Mouse (Mus musculus): Measurements from ENCODE around the gene Ldlrad3.

Gene Ldlrad3

DNA sequence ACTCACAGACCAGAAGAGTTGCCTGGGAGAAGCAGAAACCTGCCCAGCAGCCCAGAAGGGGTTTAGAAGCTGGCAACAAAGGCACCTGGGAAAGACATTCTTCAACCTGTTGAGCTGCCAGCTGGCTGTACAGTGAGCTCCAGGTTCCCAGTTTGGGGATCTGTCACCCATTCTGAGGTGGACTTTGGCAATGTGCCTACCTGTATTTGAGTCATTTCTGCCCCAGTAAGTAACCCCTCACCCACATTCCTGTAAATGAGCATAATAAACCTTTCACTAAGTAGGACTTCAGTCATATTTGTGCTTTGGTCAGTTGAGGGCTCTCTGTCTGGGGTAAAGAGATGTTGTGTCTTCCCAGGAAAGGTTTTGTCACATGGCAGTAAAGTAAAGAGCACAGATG is 4.8 kb upstream of the Ldlrad3 start:
- DNase-seq (ENCODE audit: extremely low read depth, low read depth, low spot score) = no peak

DNA sequence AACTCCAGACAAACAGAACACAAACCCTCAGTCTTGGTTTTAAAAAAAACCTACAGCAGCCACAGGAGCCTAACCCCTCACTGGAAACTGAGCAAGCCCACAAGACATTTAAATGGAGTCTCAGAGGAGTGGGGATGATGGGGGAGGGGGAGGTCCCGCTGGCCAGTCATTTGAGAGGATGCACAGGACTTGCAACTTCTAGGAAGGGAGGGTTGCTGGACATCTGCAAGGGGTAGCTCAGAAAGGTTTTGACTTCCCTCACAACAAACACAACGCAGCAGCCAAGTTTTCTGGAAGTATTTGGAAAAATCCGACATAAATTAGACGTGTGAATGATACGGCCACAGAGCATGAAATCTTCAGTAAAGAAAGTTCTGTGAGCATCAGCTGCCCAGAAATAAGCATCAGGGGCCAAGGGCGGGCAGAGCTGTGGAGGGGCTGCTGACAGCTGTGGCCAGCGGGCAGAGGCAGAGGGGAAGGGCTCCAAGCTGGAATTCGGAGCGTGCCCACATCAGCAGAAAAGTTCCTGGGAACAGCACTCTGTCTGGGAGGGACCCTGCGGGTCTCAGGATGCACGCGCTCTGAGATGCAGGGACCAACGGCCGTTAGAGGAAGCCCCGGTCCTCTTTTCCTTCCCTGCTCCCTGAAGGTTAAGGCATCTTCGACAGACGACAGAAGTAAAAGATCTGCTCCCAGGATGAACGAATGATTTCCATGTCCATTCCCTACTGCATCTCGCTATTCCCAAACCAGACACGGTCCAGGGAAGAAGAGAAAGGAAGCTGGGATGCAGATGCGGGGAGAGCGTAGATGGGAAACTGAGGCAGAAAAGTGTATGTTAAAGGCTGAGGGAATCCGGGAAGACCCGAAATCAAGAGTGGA is 875 bp downstream of the Ldlrad3 start:
- DNase-seq (ENCODE audit: extremely low read depth, low read depth, low spot score) = no peak

DNA sequence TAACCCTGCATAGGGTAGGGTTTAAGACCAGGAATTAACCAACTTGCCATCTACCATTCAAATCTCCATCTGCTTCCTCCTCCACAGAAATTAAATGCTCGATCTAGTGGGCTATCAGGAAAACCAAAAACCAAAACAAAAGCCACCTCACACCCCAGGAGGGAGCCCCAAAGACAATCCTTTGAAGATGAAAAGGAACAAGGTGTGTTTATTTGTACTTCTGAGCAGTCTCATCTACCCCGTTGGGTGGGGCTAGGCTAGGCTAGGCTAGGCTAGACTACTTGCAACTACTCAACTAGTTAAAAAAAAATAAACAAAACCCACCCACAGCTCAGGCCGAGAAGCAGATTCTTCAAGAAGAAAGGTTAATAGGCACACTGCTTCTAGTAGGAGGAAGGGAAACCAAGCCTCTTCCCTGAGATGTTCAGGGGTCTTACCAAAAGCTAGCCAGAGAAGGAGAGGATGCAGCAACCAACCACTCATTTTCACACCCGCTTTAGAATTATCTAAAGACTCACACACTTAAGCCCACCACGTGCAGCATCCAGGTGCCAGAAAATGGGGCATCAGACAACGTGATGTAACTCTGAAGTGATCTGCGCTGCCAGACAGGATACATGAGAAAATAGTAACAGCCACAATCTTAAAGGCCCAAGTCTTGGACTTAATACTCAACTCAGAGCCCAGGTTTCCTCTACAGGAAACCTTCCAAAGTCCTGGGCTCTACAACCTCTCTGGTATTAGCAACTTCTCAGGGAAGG is 2.3 kb downstream of the Ldlrad3 start:
- DNase-seq (ENCODE audit: extremely low read depth, low read depth, low spot score) = no peak

DNA sequence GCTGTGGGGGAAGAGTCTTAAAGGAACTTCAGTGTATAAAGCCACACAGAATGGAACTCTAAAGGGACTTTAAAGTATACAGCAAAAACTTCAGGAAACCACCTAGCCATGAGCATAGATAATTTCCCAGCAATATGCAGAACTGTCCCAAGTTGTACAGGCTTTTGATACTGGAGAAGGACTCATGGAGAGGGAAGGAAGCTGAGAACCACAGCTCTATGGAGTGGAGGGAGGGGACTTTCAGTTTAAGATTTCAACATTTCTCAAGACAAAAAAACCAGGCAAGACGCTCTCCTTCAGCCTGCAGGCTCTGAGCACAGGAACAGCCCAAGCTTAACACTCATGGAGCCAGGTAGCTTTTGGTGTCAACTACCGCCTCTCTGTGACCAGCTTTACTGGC is 4.7 kb downstream of the Ldlrad3 start:
- DNase-seq (ENCODE audit: extremely low read depth, low read depth, low spot score) = no peak

DNA sequence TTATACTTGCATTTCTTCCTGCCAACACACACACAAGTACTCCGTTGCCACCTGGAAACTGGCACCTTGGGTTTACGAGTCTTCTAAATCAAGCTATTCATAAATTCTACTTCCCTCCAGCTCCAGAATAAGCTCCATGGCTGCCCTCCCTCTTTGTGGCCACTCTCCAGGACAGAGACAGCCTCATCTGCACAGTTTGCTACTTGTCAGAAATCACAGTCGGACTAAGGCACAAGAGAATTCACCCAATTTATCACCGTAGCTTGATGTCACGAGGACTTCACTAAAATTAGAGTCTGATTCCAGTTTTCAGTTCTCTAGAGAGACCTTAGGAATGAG is 9.8 kb downstream of the Ldlrad3 start:
- DNase-seq (ENCODE audit: extremely low read depth, low read depth, low spot score) = no peak

DNA sequence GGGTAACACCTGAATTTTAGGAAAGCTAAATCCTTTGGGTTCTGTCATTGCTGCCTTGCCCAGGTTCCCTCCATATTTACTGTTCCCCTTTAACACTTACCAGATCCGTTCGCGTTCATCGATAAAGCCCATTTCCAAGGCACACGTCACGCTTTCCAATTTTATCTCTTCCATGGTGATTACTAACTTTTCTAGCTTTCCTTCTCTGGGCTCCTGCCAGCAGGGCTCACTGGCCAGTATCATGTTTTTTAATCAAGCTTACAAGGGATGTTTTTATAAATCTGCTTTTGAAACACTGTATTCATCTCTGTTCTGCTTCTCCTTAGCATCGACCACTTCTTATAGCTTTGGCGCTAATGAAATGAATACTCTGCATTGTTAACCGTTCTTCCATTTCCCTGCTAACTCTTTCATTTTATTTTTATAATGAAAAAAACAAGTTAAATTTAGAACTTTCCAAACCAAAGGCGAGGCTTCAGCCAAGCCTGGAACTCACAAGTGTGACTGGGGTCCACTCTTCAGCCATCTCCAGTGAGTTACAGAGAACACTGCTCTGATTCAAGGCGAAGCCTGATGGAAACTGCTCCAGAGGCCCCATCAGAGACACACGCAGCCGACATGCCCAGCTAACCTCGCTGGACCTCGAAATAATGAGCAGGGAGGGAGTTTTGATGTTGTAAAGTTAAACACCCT is 10.3 kb downstream of the Ldlrad3 start:
- DNase-seq (ENCODE audit: extremely low read depth, low read depth, low spot score) = no peak

DNA sequence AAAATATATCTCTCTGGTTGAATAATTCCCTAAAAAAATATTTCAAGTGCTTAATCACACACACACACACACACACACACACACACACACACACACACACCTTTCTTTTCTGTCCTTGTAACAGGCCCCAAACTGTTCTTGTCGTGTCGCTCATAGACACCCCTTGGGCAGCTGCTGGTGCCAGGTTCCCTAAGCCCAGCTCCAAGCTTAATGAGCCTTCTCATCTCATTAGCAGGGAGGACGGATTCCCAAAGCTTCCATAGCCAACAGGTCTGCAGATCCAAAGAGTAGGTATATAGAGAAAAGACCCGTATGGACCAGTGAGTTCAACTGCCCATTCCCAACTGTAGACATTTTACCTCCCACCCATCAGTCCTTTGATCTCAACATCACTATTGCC is 13.7 kb downstream of the Ldlrad3 start:
- DNase-seq (ENCODE audit: extremely low read depth, low read depth, low spot score) = no peak

DNA sequence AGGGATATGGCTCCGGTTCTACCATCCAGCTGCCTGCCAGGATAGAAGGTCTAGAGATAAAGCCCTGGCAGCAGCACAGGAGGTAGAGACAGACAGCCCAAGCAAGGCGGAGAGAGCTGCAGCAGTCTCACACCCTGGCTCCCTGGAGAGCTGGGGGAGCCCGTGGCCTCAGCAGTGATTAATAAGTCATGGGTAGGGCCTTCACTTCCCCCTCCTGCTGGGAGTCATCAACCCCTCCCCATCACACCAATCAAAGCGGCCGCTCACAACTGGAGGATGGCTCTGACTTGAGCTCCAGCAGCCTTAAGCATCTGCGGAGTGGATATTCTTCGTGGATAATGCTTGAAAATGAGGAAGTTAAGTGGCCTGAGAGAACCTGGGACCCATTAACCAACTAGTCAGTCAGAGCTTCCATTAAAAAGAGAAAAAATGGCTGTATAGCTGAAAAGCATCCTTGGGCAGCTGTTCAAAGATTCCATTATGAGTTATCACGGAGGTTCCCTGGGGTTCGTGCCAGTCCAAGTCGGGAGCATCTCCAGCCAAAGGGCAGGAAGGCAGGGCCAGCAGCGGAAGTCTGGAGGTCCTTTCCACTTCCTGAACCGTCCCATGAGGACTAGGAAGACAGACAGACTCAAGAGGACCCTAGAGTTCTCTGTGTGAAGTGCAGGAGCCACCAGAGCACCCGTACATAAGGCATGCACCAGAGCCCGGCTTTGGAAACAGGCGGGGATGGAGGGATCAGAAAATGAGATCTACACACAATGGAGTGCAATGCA is 19.4 kb downstream of the Ldlrad3 start:
- DNase-seq (ENCODE audit: extremely low read depth, low read depth, low spot score) = no peak

DNA sequence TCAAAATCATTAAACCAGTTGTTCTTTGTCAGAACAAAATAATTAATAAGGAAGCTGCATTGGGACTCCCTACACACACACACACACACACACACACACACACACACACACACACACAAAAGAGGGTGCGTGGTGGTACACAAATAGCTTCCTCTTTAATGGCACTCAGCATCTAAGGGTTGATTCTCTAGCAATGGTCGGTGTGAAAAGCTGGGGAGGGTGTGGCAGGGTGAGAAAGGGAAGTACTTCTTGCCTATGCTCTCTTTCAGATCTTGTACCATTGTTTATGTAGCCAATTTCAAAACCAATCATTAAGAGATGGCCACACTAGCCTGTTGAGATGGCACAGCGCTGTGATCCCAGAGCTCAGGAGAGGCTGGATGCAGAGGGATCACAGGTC is 23.1 kb downstream of the Ldlrad3 start:
- DNase-seq (ENCODE audit: extremely low read depth, low read depth, low spot score) = no peak

DNA sequence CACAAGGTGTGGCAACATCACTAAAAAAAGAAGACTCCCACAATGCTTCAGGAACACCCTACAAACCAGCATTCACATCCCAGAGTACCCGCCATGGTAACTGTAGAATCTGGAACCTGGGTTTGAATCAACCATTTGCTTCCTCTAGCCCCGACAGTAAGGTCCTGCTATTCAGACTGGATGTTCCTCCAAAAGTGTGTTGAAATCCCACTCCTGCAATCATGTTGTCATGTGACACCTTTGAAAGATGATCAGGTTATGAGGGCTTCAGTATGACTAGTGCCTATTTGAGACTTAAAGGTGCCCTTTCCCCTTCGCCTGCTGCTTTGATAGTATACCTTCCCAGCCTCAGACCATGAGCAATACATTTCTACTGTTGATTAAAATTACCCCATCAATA is 28.6 kb downstream of the Ldlrad3 start:
- DNase-seq (ENCODE audit: extremely low read depth, low read depth, low spot score) = no peak

DNA sequence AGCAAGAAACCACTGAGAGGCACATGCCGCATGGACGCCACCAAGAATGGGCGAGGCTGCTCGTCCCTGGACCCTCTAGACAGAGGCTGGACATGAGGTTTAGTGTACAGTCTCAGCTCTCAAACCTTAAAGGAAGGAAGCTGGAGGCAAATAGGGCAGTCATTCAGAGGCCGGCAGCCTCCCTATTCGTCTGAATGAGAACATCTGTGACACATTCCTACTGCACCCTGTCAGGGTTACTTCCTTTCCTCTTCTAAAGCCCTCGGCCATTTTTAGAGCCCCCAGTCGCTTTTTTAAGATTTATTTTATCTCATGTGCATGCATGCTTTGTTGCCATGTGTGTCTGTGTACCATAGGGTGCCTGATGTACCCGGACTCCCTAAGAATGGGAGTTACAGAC is 29.2 kb downstream of the Ldlrad3 start:
- no peak for DNase-seq (ENCODE audit: extremely low read depth, low read depth, low spot score)

DNA sequence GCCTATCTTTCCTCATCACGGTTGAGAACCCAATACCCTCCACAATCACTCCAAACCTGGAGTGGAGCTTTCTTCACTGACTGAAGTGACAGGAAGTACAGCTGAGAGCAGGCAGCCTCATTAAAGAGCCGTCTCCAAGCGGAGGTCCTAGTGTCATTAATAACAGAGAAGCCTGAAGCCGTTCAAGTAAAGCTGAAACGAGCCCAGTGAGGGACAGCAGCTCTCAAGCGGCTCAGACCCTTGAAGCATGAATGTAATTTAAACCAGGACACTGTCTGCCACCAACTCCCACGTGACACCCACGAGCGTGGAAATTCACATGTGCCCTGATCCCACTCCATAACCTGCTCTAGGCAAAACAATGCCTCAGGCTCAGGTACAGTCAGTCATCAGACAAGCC is 29.7 kb downstream of the Ldlrad3 start:
- no peak for DNase-seq (ENCODE audit: extremely low read depth, low read depth, low spot score)

DNA sequence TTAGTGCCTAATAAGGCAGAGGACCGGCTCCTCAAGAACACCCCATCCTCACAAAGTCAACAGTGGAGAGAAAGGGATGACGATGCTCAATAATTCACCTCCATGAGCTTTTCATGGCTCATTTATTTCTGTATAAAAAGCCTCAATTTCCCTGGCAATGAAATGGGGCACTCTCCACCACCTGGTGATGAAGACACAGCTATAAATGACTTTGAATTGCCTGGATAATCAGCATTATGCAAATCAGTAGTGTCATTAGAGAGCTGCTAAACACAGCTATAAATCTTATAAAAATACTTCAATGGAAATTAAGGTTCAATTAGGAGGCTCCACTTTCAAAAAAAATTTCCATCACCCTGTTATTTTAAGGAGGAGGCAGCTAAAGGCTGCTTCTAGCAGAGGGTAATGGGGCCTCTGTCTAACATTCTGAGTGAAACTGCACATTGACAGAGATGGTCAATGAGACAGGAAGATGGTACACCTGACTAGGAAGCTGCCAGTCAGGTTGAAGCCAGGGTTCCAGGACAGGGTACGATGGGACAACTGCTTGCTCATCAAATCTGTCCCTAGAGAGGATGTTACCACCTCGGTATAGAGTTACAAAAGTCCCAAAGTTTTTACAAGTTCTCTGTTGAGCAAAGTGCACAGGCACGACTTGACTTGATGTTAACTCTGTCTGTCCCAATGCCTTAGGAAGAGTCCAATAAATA is 30.7 kb downstream of the Ldlrad3 start:
- no peak for DNase-seq (ENCODE audit: extremely low read depth, low read depth, low spot score)

DNA sequence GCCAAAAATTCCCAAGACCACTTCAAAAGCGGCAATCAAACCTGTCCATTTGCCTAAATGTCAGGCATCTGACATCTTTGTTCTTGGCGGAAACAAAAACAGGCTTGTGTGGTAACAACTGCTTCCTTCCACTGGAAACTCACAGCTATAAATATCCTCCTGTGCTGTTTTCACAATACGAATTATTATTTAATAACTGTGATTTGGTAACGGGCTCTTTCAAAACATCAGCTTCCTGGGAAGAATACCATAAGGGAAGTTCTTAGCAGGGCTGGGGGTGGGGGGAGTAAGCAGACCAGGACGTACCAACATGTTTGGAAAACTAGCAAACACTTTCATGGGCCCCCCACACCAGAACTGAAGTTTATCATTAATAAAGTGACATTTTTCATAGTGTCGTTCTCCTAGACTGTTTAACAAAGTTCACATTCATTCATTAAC is 31.4 kb downstream of the Ldlrad3 start:
- no peak for DNase-seq (ENCODE audit: extremely low read depth, low read depth, low spot score)

DNA sequence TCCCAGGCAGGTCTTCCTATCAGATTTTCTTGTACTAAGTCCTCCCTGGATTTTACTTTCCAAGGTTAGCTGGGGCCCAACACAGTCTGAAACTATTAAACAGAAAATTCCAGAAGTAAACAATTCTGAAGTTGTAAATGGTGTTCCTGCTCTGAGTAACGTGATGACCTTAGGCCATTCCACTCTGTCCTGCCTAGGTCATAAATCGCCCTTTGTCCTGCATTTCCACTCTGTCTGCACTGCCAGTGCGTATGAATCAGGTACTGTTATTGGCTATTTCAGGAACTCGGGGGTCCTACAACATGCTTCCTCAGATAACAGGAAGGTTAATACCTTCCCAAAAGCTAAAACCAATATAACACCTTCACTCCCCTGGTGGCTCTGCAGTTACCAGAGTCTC is 31.9 kb downstream of the Ldlrad3 start:
- DNase-seq (ENCODE audit: extremely low read depth, low read depth, low spot score) = no peak

DNA sequence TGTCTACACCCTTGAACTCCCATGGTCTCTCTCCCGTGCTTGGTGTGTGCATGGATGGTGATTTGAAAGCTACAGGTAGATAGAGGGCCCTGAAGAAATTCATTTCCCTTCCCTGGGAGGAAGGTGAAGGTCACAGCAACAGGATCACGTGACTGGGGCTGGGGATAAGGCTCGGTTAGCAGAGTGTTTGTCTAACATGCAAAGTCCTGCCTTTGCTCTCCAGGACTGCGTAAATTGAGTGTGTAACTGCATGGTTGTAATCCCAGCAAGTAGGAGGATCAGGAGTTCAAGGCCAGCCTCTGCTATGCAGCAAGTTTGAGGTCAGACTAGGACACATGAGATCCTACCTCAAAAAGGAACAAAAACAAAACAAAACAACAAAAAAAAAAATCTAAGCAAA is 32.7 kb downstream of the Ldlrad3 start:
- DNase-seq (ENCODE audit: extremely low read depth, low read depth, low spot score) = no peak

DNA sequence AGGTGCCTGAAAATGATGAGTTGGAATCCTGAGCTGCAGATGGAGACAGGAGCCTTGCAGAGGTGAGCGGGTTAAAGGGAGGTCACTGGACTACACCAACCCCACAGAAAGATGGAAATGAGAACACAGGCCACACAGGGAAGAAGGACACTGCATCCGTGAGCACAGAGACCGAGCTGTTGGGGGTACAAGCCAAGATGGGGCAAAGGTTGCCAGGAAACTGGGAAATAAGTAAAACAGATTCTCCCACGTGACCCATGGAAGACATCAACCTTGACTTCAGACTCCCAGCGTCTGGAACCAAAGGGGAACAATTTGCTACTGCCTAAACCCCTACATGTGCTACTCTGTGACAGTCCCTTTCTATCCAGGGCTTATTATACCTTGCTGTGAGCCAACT is 33.3 kb downstream of the Ldlrad3 start:
- no peak for DNase-seq (ENCODE audit: extremely low read depth, low read depth, low spot score)

DNA sequence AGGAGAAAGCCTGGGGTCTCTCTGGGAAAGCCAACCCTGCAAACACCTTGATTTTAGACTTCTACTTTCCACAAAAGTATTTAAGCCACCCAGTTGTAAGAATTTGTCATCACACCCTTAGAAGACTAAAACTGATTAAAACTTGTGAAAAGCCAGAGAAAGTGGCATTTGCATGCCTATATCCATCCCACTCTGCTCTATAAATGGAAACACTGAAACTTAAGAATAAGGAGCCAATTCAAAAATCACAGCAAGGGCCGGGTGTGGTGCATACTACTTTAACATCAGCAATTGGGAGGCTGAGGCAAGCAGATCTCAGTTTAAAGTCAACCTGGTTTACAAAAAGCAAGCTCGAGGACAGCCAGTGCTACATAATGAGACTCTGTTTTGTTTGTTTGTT is 37.1 kb downstream of the Ldlrad3 start:
- no peak for DNase-seq (ENCODE audit: extremely low read depth, low read depth, low spot score)

DNA sequence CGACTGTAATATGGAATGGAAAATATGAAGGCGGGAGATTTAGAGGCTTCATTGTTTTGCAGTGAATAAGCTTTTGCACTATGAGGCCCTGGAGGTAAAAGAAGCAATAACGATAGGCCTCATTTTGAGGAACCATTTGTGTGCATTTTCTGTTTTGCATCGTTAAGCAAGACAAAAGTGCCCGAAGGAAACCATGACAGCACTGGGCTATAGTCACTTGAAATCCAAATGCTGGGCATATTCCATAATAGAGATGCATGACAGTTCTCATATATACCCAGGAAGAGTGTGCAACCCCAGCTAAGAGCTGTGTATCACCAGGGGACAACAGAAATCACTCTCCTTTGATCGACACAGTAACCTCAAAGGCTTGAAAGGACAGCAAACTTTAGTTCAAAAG is 38.1 kb downstream of the Ldlrad3 start:
- DNase-seq (ENCODE audit: extremely low read depth, low read depth, low spot score) = no peak

DNA sequence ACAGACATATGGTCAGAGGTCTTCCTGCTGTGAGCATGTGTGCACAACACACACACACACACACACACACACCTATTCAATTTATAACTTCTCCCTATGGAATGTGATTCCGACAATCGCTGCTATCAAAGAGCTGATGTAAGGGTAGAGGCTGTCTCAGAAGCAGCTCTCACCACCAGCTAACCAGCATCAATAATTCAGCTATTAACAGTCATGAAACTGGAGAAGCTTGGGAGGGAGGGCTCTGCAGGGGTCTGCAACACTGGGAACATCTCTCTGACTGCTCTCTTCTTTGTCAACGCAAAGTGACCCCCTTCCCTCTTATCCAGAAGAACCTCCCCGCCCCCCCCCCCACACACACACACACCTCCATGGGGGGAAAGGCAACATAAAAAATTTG is 38.6 kb downstream of the Ldlrad3 start:
- DNase-seq (ENCODE audit: extremely low read depth, low read depth, low spot score) = no peak

DNA sequence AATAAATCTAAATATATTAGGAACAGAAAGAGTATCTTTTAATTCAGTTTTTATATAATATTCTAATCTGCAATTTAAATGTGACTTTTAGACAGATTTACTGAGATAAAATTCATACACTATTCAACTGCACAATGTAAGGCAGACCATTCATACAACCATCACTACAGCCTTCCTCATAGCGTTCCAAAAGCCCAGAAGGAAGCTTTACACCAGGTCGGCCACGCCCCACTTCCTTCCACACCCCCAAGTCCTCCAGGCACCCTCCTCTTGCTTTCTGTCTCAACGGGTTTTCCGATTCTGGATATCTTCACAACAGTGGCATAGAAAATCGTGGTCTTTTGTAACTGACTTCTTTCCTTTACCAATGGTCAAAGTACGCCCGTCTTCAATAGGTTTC is 39.8 kb downstream of the Ldlrad3 start:
- no peak for DNase-seq (ENCODE audit: extremely low read depth, low read depth, low spot score)

All from fat pad, adult 2 months (tissue).